Mouse (Mus musculus): ENCODE measurements around the gene Erfe.

DNA sequence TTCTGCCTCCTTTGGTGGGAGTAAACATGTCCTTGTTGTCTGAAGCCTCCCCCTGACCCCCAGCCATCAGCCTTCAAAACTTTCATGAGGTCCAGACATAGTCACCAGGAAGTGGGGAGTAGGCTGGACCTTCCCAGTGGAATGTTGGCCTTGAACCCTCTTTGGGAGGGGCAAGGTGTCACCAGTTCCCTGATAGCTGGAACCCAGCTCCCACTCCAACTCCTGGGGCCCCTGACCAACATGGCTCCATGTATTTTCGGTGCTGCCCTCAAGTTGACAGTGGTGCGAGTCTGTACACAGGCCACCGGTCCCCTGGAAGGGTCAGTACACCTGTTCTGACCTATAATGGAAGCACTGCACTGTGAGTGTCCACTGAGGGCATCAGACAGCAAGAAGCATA, 1.1 kb downstream of the Erfe start:
- TF ChIP-seq CTCF (IDR thresholded peaks at IDR 0.05; ENCODE audit: control insufficient read depth, insufficient read depth, insufficient read length) (no peak), USF1 (IDR thresholded peaks at IDR 0.05; ENCODE audit: low read depth) (no peak), FOSL1 (IDR thresholded peaks at IDR 0.05; ENCODE audit: insufficient read depth, low read length, poor library complexity, severe bottlenecking) (no peak), MAX (IDR thresholded peaks at IDR 0.05) (no peak), MYOG (IDR thresholded peaks at IDR 0.05; ENCODE audit: control insufficient read depth, extremely low read depth, insufficient read length) (no peak), MYOD1 (IDR thresholded peaks at IDR 0.05; ENCODE audit: control insufficient read depth, insufficient read length, low read depth) (no peak)
